Mouse (Mus musculus) lung, adult 2 months (tissue): ENCODE measurements at regions not wholly inside any gene's neighbourhood (a gene's known extent, or its start where the extent isn't known, plus 50 kb on each side); places are given as distances from the start of the nearest gene placed in this dataset.

ENCODE experiments used
- CTCF ChIP-seq: fragments of 200-500 bp; IDR thresholded peaks from 2 replicates; pipeline ENCODE4 v1.5.1; 2011; ENCODE audit warnings: mild to moderate bottlenecking, low read length, control low read depth; ENCODE audit not compliant: insufficient read depth
- POLR2A ChIP-seq: fragments of 200-500 bp; IDR thresholded peaks from 2 replicates; pipeline ENCODE4 v1.6.1; 2011; ENCODE audit warnings: low read depth, mild to moderate bottlenecking, control low read depth, low read length, borderline replicate concordance; ENCODE audit errors: extremely low read depth

- TF ChIP-seq CTCF: no peak
- no peak for TF ChIP-seq POLR2A
Measured at GRCm38 (mm10) chr13:110535785-110536184, 140.9 kb downstream of the Plk2 start.
